Mouse (Mus musculus): ENCODE results near the gene Blvrb.

GRCm38 (mm10) chr7:27404203-27404942 is 43.4 kb upstream of the Blvrb start:
- TF ChIP-seq POLR2A (IDR thresholded peaks at IDR 0.05; ENCODE audit: borderline replicate concordance, low read depth, low read length) (no peak), CTCF (IDR thresholded peaks at IDR 0.05; ENCODE audit: low read depth, low read length) (no peak)
